Mouse (Mus musculus) erythroblast, embryonic 14.5 days (primary cell): ENCODE results near the gene Dmc1. TPM values are rescaled to one million over a fixed set of nuclear protein-coding genes. Genes with fewer than 3 reads are reported as not detected.
A peak's percentile ranks its signal among the peaks of the same experiment; 100 is the strongest.

Experiments used
- H3K27me3 ChIP-seq: 2 replicates; pipeline ENCODE4 v1.6.1; 2012; ENCODE audit warnings: inconsistent platforms; ENCODE audit not compliant: control insufficient read depth
- H3K36me3 ChIP-seq: 2 replicates; pipeline ENCODE4 v1.6.1; 2012; ENCODE audit warnings: mild to moderate bottlenecking, inconsistent platforms; ENCODE audit not compliant: control insufficient read depth
- H3K4me1 ChIP-seq: 2 replicates; pipeline ENCODE4 v1.6.1; 2012; ENCODE audit warnings: inconsistent platforms; ENCODE audit not compliant: control insufficient read depth
- H3K4me3 ChIP-seq: replicated peaks from 2 replicates; pipeline ENCODE3; 2012; ENCODE audit warnings: moderate library complexity, mild to moderate bottlenecking, inconsistent platforms
- H3K9me3 ChIP-seq: 2 replicates; pipeline ENCODE4 v1.6.1; 2012; ENCODE audit warnings: low read length, inconsistent platforms, mixed read lengths; ENCODE audit not compliant: control insufficient read depth
- GATA1 ChIP-seq: IDR thresholded peaks from 2 replicates; pipeline ENCODE4 v1.6.1; 2012; ENCODE audit warnings: low read length, inconsistent platforms, mixed read lengths
- TAL1 ChIP-seq: IDR thresholded peaks from 3 replicates; pipeline ENCODE4 v1.6.1; 2012; ENCODE audit warnings: low read length, inconsistent platforms, mixed read lengths
- polyA plus RNA-seq: library from polyadenylated mRNA; stranded (reverse); fragments of >175 nt; gene quantifications from 2 replicates; pipeline ENCODE4 v1.2.3, GENCODE M21; 2012

Dmc1 gene
- polyA plus RNA-seq, 1 experiment, result not detected

- TF ChIP-seq GATA1 (no peak), TAL1 (no peak)
- Histone ChIP-seq H3K4me1 (no peaks in the 10 kb centered on the region), H3K4me3 (no peak overlapping the region)
Measured at GRCm38 (mm10) chr15:79577671-79578426, 27.1 kb downstream of the Dmc1 start.

GRCm38 (mm10) chr15:79576947-79577346 is 28.0 kb downstream of the Dmc1 start:
- H3K27me3 ChIP-seq, result peaks cover 2% of the 10 kb centered on the region; the same call in 1 of the 2 replicates
- no peaks in the 10 kb centered on the region for H3K4me1 ChIP-seq
- no peaks in the 10 kb centered on the region for H3K9me3 ChIP-seq
- TF ChIP-seq TAL1, result no peak
- no peak for TF ChIP-seq GATA1
- H3K36me3 ChIP-seq, result no peaks in the 10 kb centered on the region
- no peak overlapping the region for H3K4me3 ChIP-seq

More at GRCm38 (mm10) chr15:79577671-79578426, 27.1 kb downstream of the Dmc1 start:
- Histone ChIP-seq H3K27me3 (peaks cover 2% of the 10 kb centered on the region; the same call in 1 of the 2 replicates), H3K36me3 (no peaks in the 10 kb centered on the region), H3K9me3 (no peaks in the 10 kb centered on the region)

- TF ChIP-seq GATA1, result no peak
- TF ChIP-seq TAL1, result no peak
- no peaks in the 10 kb centered on the region for H3K4me1 ChIP-seq
- peaks cover 2% of the 10 kb centered on the region; the same call in 1 of the 2 replicates for H3K27me3 ChIP-seq
- H3K36me3 ChIP-seq, result no peaks in the 10 kb centered on the region
- H3K4me3 ChIP-seq, result no peak overlapping the region
- no peaks in the 10 kb centered on the region for H3K9me3 ChIP-seq
Measured at GRCm38 (mm10) chr15:79575543-79576222, 29.2 kb downstream of the Dmc1 start.

GRCm38 (mm10) chr15:79562417-79562816 is 42.5 kb downstream of the Dmc1 start:
- H3K4me3 ChIP-seq, result no peak overlapping the region
- no peak for TF ChIP-seq GATA1
- no peak for TF ChIP-seq TAL1
- no peaks in the 10 kb centered on the region for H3K9me3 ChIP-seq

GRCm38 (mm10) chr15:79559649-79560048 is 45.3 kb downstream of the Dmc1 start:
- no peaks in the 10 kb centered on the region for H3K9me3 ChIP-seq
- H3K4me1 ChIP-seq, result no peaks in the 10 kb centered on the region
- H3K4me3 ChIP-seq, result no peak overlapping the region
- TF ChIP-seq GATA1 (no peak), TAL1 (no peak)
- no peaks in the 10 kb centered on the region for H3K36me3 ChIP-seq
- H3K27me3 ChIP-seq, result peaks cover 8% of the 10 kb centered on the region; the same call in 1 of the 2 replicates

More at GRCm38 (mm10) chr15:79562417-79562816, 42.5 kb downstream of the Dmc1 start:
- Histone ChIP-seq H3K27me3 (peaks cover 6% of the 10 kb centered on the region; the same call in 1 of the 2 replicates), H3K4me1 (no peaks in the 10 kb centered on the region), H3K36me3 (no peaks in the 10 kb centered on the region)

- Histone ChIP-seq H3K4me3 (no peak overlapping the region), H3K9me3 (no peaks in the 10 kb centered on the region), H3K4me1 (peaks cover under 1% of the 10 kb centered on the region), H3K36me3 (no peaks in the 10 kb centered on the region), H3K27me3 (peaks cover 34% of the 10 kb centered on the region)
- no peak for TF ChIP-seq GATA1
Measured at GRCm38 (mm10) chr15:79552566-79552965, 52.3 kb downstream of the Dmc1 start.

- peaks cover 32% of the 10 kb centered on the region for H3K27me3 ChIP-seq
- H3K4me1 ChIP-seq, result peaks cover 29% of the 10 kb centered on the region
- peaks cover 3% of the 10 kb centered on the region for H3K9me3 ChIP-seq
- H3K36me3 ChIP-seq, result peaks cover 19% of the 10 kb centered on the region
- no peak overlapping the region for H3K4me3 ChIP-seq
- TF ChIP-seq GATA1, result no peak
- no peak for TF ChIP-seq TAL1
Measured at GRCm38 (mm10) chr15:79548226-79548625, 56.7 kb downstream of the Dmc1 start.

GRCm38 (mm10) chr15:79547289-79547820 is 57.6 kb downstream of the Dmc1 start:
- TF ChIP-seq GATA1 (no peak), TAL1 (no peak)
- Histone ChIP-seq H3K27me3 (peaks cover 29% of the 10 kb centered on the region), H3K4me3 (peak overlapping the region; percentile 95), H3K36me3 (peaks cover 28% of the 10 kb centered on the region), H3K9me3 (peaks cover 3% of the 10 kb centered on the region), H3K4me1 (peaks cover 32% of the 10 kb centered on the region)
